Mouse (Mus musculus) embryonic facial prominence, embryonic 15.5 days (tissue): ENCODE data around the gene Fiz1. TPM values are rescaled to one million over a fixed set of nuclear protein-coding genes. Genes with fewer than 3 reads are reported as not detected.

ENCODE experiments used
- ATAC-seq: fragments of 200-750 bp; cut with Nextera tagmentation; 2 replicates; pipeline ENCODE4 v1.8.0; 2017; ENCODE audit warnings: low read depth, moderate TSS enrichment; ENCODE audit not compliant: insufficient number of reproducible peaks, low FRiP score, low TSS enrichment
- H3K27ac ChIP-seq: fragments of 300-500 bp; sonication (generic); replicated peaks from 2 replicates; pipeline ENCODE4 v1.5.1; 2015; ENCODE audit warnings: mild to moderate bottlenecking, inconsistent platforms
- H3K27me3 ChIP-seq: fragments of 300-500 bp; sonication (generic); 2 replicates; pipeline ENCODE4 v1.6.1; 2015; ENCODE audit warnings: inconsistent platforms
- H3K36me3 ChIP-seq: fragments of 300-500 bp; sonication (generic); 2 replicates; pipeline ENCODE4 v1.6.1; 2015; ENCODE audit warnings: mild to moderate bottlenecking, inconsistent platforms
- H3K4me1 ChIP-seq: fragments of 300-500 bp; sonication (generic); 2 replicates; pipeline ENCODE4 v1.6.1; 2015; ENCODE audit warnings: inconsistent platforms
- H3K4me2 ChIP-seq: fragments of 300-500 bp; sonication (generic); replicated peaks from 2 replicates; pipeline ENCODE4 v1.6.1; 2015; ENCODE audit warnings: mild to moderate bottlenecking, inconsistent platforms
- H3K4me3 ChIP-seq: fragments of 300-500 bp; sonication (generic); replicated peaks from 2 replicates; pipeline ENCODE4 v1.5.1; 2015; ENCODE audit warnings: mild to moderate bottlenecking, inconsistent platforms
- H3K9ac ChIP-seq: fragments of 300-500 bp; sonication (generic); 2 replicates; pipeline ENCODE4 v1.6.1; 2015; ENCODE audit warnings: inconsistent platforms
- H3K9me3 ChIP-seq: fragments of 300-500 bp; sonication (generic); replicated peaks from 2 replicates; pipeline ENCODE4 v1.6.1; 2016; ENCODE audit warnings: inconsistent platforms
- WGBS: fragments of 180-500 bp; shearing (Covaris S2); methylation state at CpG from one replicate; pipeline ENCODE4 v1.1.7; 2015; 5-methylcytosine and 5-hydroxymethylcytosine counted together
- polyA plus RNA-seq: library from polyadenylated mRNA; unstranded; fragments of >200 nt; fragmentation: Nextera tagmentation; extraction: Ambion mirVana; gene quantifications from 2 replicates; pipeline ENCODE4 v1.2.1, GENCODE M21; 2015

The Fiz1 gene
- polyA plus RNA-seq, 1 experiment from 2014 or later, result 46.2 TPM

GRCm38 (mm10) chr7:4964988-4965387 lies 49.5 kb downstream of the Fiz1 start:
- Histone ChIP-seq H3K36me3 (no peaks in the 10 kb centered on the region), H3K27ac (no peak overlapping the region), H3K4me1 (peaks cover 7% of the 10 kb centered on the region), H3K9ac (no peak overlapping the region), H3K27me3 (no peaks in the 10 kb centered on the region), H3K4me2 (no peak overlapping the region), H3K4me3 (no peak overlapping the region), H3K9me3 (no peaks in the 10 kb centered on the region)
- ATAC-seq, result no peak
- 77% methylated on average over 5 of the region's 5 CpGs for WGBS

DNA sequence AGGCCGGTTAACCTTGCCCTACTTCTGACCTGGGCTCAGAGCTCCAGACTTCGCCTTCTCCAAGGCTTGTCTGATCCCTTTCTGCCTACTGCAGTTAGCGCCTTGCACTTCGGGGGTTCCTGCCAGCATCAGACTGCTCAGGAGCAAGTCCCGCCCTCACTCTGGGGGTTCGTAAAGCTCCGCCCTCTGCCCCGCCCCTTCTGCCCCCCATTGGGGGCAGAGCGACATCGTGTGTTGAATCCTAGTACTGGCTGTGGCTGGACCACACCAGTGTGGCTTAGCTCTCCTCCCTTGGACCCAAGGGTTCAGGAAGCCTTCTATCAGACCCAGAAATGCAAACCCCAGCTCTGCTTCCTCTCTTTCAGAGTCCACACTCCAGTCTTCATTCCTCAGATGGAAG lies 50.2 kb downstream of the Fiz1 start, which contains the start of gene Sbk2:
TSS of gene Sbk2 (minus strand) at position 135 of the 400 bp plus-strand sequence.
- Histone ChIP-seq H3K4me1 (peaks cover 7% of the 10 kb centered on the region), H3K36me3 (no peaks in the 10 kb centered on the region), H3K4me2 (peak within 1 kb of the TSS; percentile 24; the same call in 1 of the 2 replicates), H3K9me3 (no peaks in the 10 kb centered on the region), H3K27me3 (no peaks in the 10 kb centered on the region), H3K4me3 (no peak within 1 kb of the TSS), H3K27ac (no peak within 1 kb of the TSS; the same call in 1 of the 2 replicates), H3K9ac (no peak within 1 kb of the TSS)
- ATAC-seq, result peak; percentile 76; the same call in 1 of the 2 replicates
- 4% methylated on average over 10 of the region's 10 CpGs for WGBS

DNA sequence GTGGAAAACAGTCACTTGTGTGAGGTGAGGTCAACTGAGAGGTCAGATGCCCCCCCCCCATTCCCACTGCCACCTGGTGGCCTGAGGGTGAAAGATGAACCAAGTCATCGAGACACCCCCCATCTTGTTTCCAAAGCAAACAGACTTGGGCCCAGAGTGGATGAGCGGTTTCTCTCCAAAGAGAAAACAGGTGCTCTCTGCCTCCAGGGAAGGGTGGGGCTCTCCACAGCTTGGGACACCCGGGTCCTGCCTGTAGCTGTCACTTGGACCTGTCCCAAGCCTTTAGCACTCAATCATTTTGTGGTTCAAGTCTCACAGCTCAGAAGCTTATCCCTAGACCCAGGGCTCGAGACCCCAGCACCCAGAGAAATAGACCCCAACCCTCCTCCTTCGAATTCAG lies 51.0 kb downstream of the Fiz1 start:
- H3K9ac ChIP-seq, result no peak overlapping the region
- no peaks in the 10 kb centered on the region for H3K36me3 ChIP-seq
- no peaks in the 10 kb centered on the region for H3K9me3 ChIP-seq
- 50% methylated on average over 5 of the region's 5 CpGs for WGBS
- no peak overlapping the region for H3K27ac ChIP-seq
- ATAC-seq, result no peak
- H3K27me3 ChIP-seq, result no peaks in the 10 kb centered on the region
- H3K4me3 ChIP-seq, result no peak overlapping the region
- H3K4me1 ChIP-seq, result peaks cover 7% of the 10 kb centered on the region
- H3K4me2 ChIP-seq, result no peak overlapping the region

DNA sequence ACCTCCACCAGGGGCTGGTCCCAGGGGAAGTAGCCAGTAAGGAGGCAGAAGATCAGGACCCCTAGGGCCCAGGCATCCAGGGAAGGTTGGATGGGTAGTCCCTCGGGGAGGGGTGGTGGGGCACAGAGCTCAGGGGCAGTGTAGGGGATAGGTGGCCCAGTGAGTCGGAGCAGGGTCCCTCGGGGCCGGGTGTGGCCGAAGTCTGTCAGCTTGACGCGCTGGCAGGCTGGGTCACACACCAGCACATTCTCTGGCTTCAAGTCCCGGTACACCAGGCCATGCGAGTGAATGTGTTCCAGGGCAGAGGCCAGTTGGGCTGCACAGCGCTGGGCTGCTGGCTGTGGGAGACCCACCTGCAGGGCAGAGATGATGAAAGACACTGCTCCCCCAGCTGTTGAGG lies 57.1 kb downstream of the Fiz1 start:
- Histone ChIP-seq H3K4me3 (no peak overlapping the region), H3K4me1 (0 out of 2 replicates have a peak, but pooled peaks cover 3% of the 10 kb centered on the region), H3K4me2 (no peak overlapping the region), H3K9me3 (no peaks in the 10 kb centered on the region), H3K36me3 (no peaks in the 10 kb centered on the region), H3K9ac (no peak overlapping the region), H3K27ac (no peak overlapping the region), H3K27me3 (no peaks in the 10 kb centered on the region)
- no peak for ATAC-seq
- 71% methylated on average over 10 of the region's 10 CpGs for WGBS

Other genes starting within 250 kb of the Fiz1 start
- gene Fam71e2, start 243.4 kb downstream of the Fiz1 start, polyA plus RNA-seq, result not detected in 2 replicates
- gene Il11, start 231.8 kb downstream of the Fiz1 start, polyA plus RNA-seq, result 0.36 and 0.37 TPM in 2 replicates
- 0.75 and 1.1 TPM in 2 replicates for gene Tmem190, start 231.8 kb downstream of the Fiz1 start, polyA plus RNA-seq
- 11.4 and 11.8 TPM in 2 replicates for gene Tmem238, start 225.0 kb downstream of the Fiz1 start, polyA plus RNA-seq
- 397 and 411 TPM in 2 replicates for gene Rpl28, start 221.8 kb downstream of the Fiz1 start, polyA plus RNA-seq
- gene Ube2s, start 202.1 kb downstream of the Fiz1 start, polyA plus RNA-seq, result 348 and 351 TPM in 2 replicates
- gene Shisa7, start 170.0 kb downstream of the Fiz1 start, polyA plus RNA-seq, result 0.43 and 0.99 TPM in 2 replicates
- 11.3 and 13.1 TPM in 2 replicates for gene Isoc2b, start 144.4 kb downstream of the Fiz1 start, polyA plus RNA-seq
- 0.95 and 1.2 TPM in 2 replicates for gene Isoc2a, start 137.5 kb downstream of the Fiz1 start, polyA plus RNA-seq
- gene Gm36210, start 108.2 kb downstream of the Fiz1 start, polyA plus RNA-seq, result not detected in 2 replicates
- gene Zfp628, start 99.5 kb downstream of the Fiz1 start, polyA plus RNA-seq, result 4.1 and 4.9 TPM in 2 replicates
- gene Nat14, start 92.7 kb downstream of the Fiz1 start, polyA plus RNA-seq, result 5.1 and 5.5 TPM in 2 replicates
- gene Ssc5d, start 88.9 kb downstream of the Fiz1 start, polyA plus RNA-seq, result 4.7 and 5.5 TPM in 2 replicates
- gene Sbk2, start 50.3 kb downstream of the Fiz1 start, polyA plus RNA-seq, result 0.32 and 1.1 TPM in 2 replicates
- 0.05 and 0.25 TPM in 2 replicates for gene Sbk3, start 43.5 kb downstream of the Fiz1 start, polyA plus RNA-seq
- 32.8 and 35.0 TPM in 2 replicates for gene Zfp579, start 18.5 kb downstream of the Fiz1 start, polyA plus RNA-seq
- gene Zfp524, start 282 bp downstream of the Fiz1 start, polyA plus RNA-seq, result 15.2 and 15.8 TPM in 2 replicates
- gene Gm44973, start 799 bp upstream of the Fiz1 start, polyA plus RNA-seq, result 1.2 TPM in 1 of 2 replicates, not detected in the other
- 8.0 and 9.0 TPM in 2 replicates for gene Zfp865, start 5.7 kb upstream of the Fiz1 start, polyA plus RNA-seq
- gene Ccdc106, start 5.9 kb upstream of the Fiz1 start, polyA plus RNA-seq, result 35.4 and 37.8 TPM in 2 replicates
- not detected in 2 replicates for gene 4632433K11Rik, start 19.4 kb upstream of the Fiz1 start, polyA plus RNA-seq
- gene Zfp784, start 23.7 kb upstream of the Fiz1 start, polyA plus RNA-seq, result 6.7 and 7.5 TPM in 2 replicates
- gene Zfp580, start 36.8 kb upstream of the Fiz1 start, polyA plus RNA-seq, result 36.8 and 43.1 TPM in 2 replicates
- 116 and 124 TPM in 2 replicates for gene U2af2, start 47.4 kb upstream of the Fiz1 start, polyA plus RNA-seq
- 66.5 and 70.6 TPM in 2 replicates for gene Epn1, start 65.5 kb upstream of the Fiz1 start, polyA plus RNA-seq
- gene Rfpl4, start 102.3 kb upstream of the Fiz1 start, polyA plus RNA-seq, result not detected in 2 replicates
- gene Rasl2-9, start 111.3 kb upstream of the Fiz1 start, polyA plus RNA-seq, result 0.60 and 0.80 TPM in 2 replicates
- gene Vmn1r55, start 135.0 kb upstream of the Fiz1 start, polyA plus RNA-seq, result not detected in 2 replicates
- gene Vmn1r56, start 182.1 kb upstream of the Fiz1 start, polyA plus RNA-seq, result not detected in 2 replicates
- gene Vmn1r57, start 203.8 kb upstream of the Fiz1 start, polyA plus RNA-seq, result not detected in 2 replicates